Mouse (Mus musculus) MEL (cell line): ENCODE data around the gene Znhit1. TPM values are rescaled to one million over a fixed set of nuclear protein-coding genes. Genes with fewer than 3 reads are reported as not detected.

Experiments used
- DNase-seq: peaks from one replicate; pipeline ENCODE4 v3.0.0; 2011; ENCODE audit warnings: low read depth, low spot score
- H3K27ac ChIP-seq: 2 replicates; pipeline ENCODE4 v1.5.1; 2012; ENCODE audit warnings: low read depth, mild to moderate bottlenecking, control low read depth, low read length, moderate library complexity; ENCODE audit not compliant: control insufficient read depth
- H3K27me3 ChIP-seq, 2 experiments: fragments of 150-350 bp in 1 of 2; sonication (generic) in 1 of 2; 2 replicates each; pipeline ENCODE4 v1.6.1; 2012; ENCODE audit warnings: low read length in 2 of 2, mild to moderate bottlenecking in 2 of 2, improper control_type of control experiment in 1 of 2, moderate library complexity in 1 of 2; ENCODE audit not compliant: insufficient read depth in 2 of 2, control insufficient read depth in 1 of 2
- H3K36me3 ChIP-seq, 2 experiments: 2 replicates each; pipeline ENCODE4 v1.6.1; 2012 to 2014; ENCODE audit warnings: low read length in 2 of 2, improper control_type of control experiment in 1 of 2, inconsistent platforms in 1 of 2, mild to moderate bottlenecking in 1 of 2; ENCODE audit not compliant: insufficient read depth in 2 of 2, control insufficient read depth in 1 of 2
- H3K4me1 ChIP-seq, 2 experiments: fragments of 150-350 bp in 1 of 2; sonication (generic) in 1 of 2; 2 replicates each; pipeline ENCODE4 v1.6.1; 2012; ENCODE audit warnings: low read length in 2 of 2, improper control_type of control experiment in 1 of 2, mild to moderate bottlenecking in 1 of 2; ENCODE audit not compliant: insufficient read depth in 2 of 2, control insufficient read depth in 1 of 2
- H3K4me3 ChIP-seq, 2 experiments: fragments of 150-350 bp in 1 of 2; sonication (generic) in 1 of 2; 2 replicates each; pipeline ENCODE4 v1.5.1; 2012; ENCODE audit warnings: low read depth in 2 of 2, low read length in 2 of 2, mild to moderate bottlenecking in 2 of 2, moderate library complexity in 2 of 2, control low read depth in 1 of 2, improper control_type of control experiment in 1 of 2; ENCODE audit not compliant: control insufficient read depth in 1 of 2, insufficient read depth in 1 of 2
- H3K79me2 ChIP-seq: 2 replicates; pipeline ENCODE4 v1.6.1; 2012; ENCODE audit warnings: mild to moderate bottlenecking, low read length, moderate library complexity; ENCODE audit not compliant: control insufficient read depth, poor library complexity, insufficient read depth
- H3K9ac ChIP-seq: 2 replicates; pipeline ENCODE4 v1.6.1; 2012; ENCODE audit warnings: low read depth, mild to moderate bottlenecking, control low read depth, low read length, moderate library complexity; ENCODE audit not compliant: control insufficient read depth, poor library complexity, severe bottlenecking
- H3K9me3 ChIP-seq: fragments of 150-350 bp; sonication (generic); replicated peaks from 2 replicates; pipeline ENCODE4 v1.6.1; 2012; ENCODE audit warnings: mild to moderate bottlenecking, low read length, improper control_type of control experiment, moderate library complexity; ENCODE audit not compliant: insufficient read depth
- BHLHE40 ChIP-seq: IDR thresholded peaks from 2 replicates; pipeline ENCODE4 v1.6.1; 2012; ENCODE audit warnings: low read depth, mild to moderate bottlenecking, inconsistent platforms, low read length, improper control_type of control experiment, borderline replicate concordance
- CHD1 ChIP-seq: IDR thresholded peaks from 2 replicates; pipeline ENCODE4 v1.6.1; 2012; ENCODE audit warnings: low read depth, mild to moderate bottlenecking, inconsistent platforms, low read length, improper control_type of control experiment
- CTCF ChIP-seq, 3 experiments: IDR thresholded peaks in 2 of 3; conservative IDR thresholded peaks in 1 of 3; 2 replicates each; pipeline ENCODE4 v1.5.1; 2011 to 2012; ENCODE audit warnings: low read length in 3 of 3, low read depth in 2 of 3, mild to moderate bottlenecking in 2 of 3, improper control_type of control experiment in 1 of 3, inconsistent platforms in 1 of 3, mixed read lengths in 1 of 3, moderate library complexity in 1 of 3; ENCODE audit not compliant: control insufficient read depth in 1 of 3, insufficient read depth in 1 of 3, poor library complexity in 1 of 3, severe bottlenecking in 1 of 3
- E2F4 ChIP-seq: IDR thresholded peaks from 2 replicates; pipeline ENCODE4 v1.6.1; 2011; ENCODE audit warnings: low read depth, low read length, improper control_type of control experiment, borderline replicate concordance
- ELF1 ChIP-seq: IDR thresholded peaks from 2 replicates; pipeline ENCODE4 v1.6.1; 2014; ENCODE audit warnings: low read depth, mild to moderate bottlenecking, inconsistent platforms, low read length, improper control_type of control experiment, moderate library complexity
- ETS1 ChIP-seq: IDR thresholded peaks from 2 replicates; pipeline ENCODE4 v1.6.1; 2012; ENCODE audit warnings: low read depth, mild to moderate bottlenecking, inconsistent platforms, low read length, improper control_type of control experiment, moderate library complexity
- GABPA ChIP-seq: IDR thresholded peaks from 2 replicates; pipeline ENCODE4 v1.6.1; 2012; ENCODE audit warnings: low read depth, mild to moderate bottlenecking, inconsistent platforms, low read length, improper control_type of control experiment, moderate library complexity
- GATA1 ChIP-seq: IDR thresholded peaks from 2 replicates; pipeline ENCODE4 v1.6.1; 2011; ENCODE audit warnings: low read depth, low read length, improper control_type of control experiment
- MAFK ChIP-seq: IDR thresholded peaks from 2 replicates; pipeline ENCODE4 v1.6.1; 2011; ENCODE audit warnings: low read depth, mild to moderate bottlenecking, low read length, improper control_type of control experiment, borderline replicate concordance
- MEF2A ChIP-seq: IDR thresholded peaks from 2 replicates; pipeline ENCODE4 v1.6.1; 2014; ENCODE audit warnings: low read depth, mild to moderate bottlenecking, inconsistent platforms, low read length, improper control_type of control experiment; ENCODE audit not compliant: poor library complexity, insufficient replicate concordance, severe bottlenecking; ENCODE audit errors: extremely low read depth
- MXI1 ChIP-seq: IDR thresholded peaks from 2 replicates; pipeline ENCODE4 v1.6.1; 2011; ENCODE audit warnings: mild to moderate bottlenecking, low read depth, low read length, improper control_type of control experiment
- MYC ChIP-seq: IDR thresholded peaks from 2 replicates; pipeline ENCODE4 v1.6.1; 2011; ENCODE audit warnings: low read depth, mild to moderate bottlenecking, low read length, improper control_type of control experiment, moderate library complexity
- POLR2AphosphoS2 ChIP-seq: IDR thresholded peaks from 2 replicates; pipeline ENCODE4 v1.6.1; 2011; ENCODE audit warnings: low read length, improper control_type of control experiment
- POLR2AphosphoS5 ChIP-seq: IDR thresholded peaks from 2 replicates; pipeline ENCODE4 v1.6.1; 2012; ENCODE audit warnings: low read depth, borderline replicate concordance, mild to moderate bottlenecking, inconsistent platforms, low read length, moderate library complexity, mixed read lengths
- RCOR1 ChIP-seq: IDR thresholded peaks from 2 replicates; pipeline ENCODE4 v1.6.1; 2012; ENCODE audit warnings: low read depth, mild to moderate bottlenecking, inconsistent platforms, low read length, improper control_type of control experiment
- TAL1 ChIP-seq: IDR thresholded peaks from 2 replicates; pipeline ENCODE4 v1.6.1; 2012; ENCODE audit warnings: mild to moderate bottlenecking, inconsistent platforms, low read length, moderate library complexity, mixed read lengths
- TCF12 ChIP-seq: IDR thresholded peaks from 2 replicates; pipeline ENCODE4 v1.6.1; 2014; ENCODE audit warnings: low read depth, mild to moderate bottlenecking, inconsistent platforms, low read length, improper control_type of control experiment, moderate library complexity
- UBTF ChIP-seq: IDR thresholded peaks from 2 replicates; pipeline ENCODE4 v1.6.1; 2012; ENCODE audit warnings: low read depth, mild to moderate bottlenecking, inconsistent platforms, low read length, improper control_type of control experiment, moderate library complexity, borderline replicate concordance; ENCODE audit not compliant: insufficient read depth
- USF1 ChIP-seq: IDR thresholded peaks from 2 replicates; pipeline ENCODE4 v1.6.1; 2014; ENCODE audit warnings: low read depth, mild to moderate bottlenecking, inconsistent platforms, low read length, improper control_type of control experiment, moderate library complexity
- USF2 ChIP-seq, 2 experiments: IDR thresholded peaks; 2 replicates each; pipeline ENCODE4 v1.6.1; 2011 to 2012; ENCODE audit warnings: improper control_type of control experiment in 2 of 2, low read length in 2 of 2, borderline replicate concordance in 1 of 2, inconsistent platforms in 1 of 2, low read depth in 1 of 2, mild to moderate bottlenecking in 1 of 2; ENCODE audit not compliant: insufficient read depth in 1 of 2
- ZKSCAN1 ChIP-seq: IDR thresholded peaks from 2 replicates; pipeline ENCODE4 v1.6.1; 2012; ENCODE audit warnings: low read depth, mild to moderate bottlenecking, inconsistent platforms, low read length, improper control_type of control experiment, moderate library complexity
- ZMIZ1 ChIP-seq: IDR thresholded peaks from 2 replicates; pipeline ENCODE4 v1.6.1; 2012; ENCODE audit warnings: low read depth, mild to moderate bottlenecking, inconsistent platforms, low read length, improper control_type of control experiment, moderate library complexity
- ZNF384 ChIP-seq: IDR thresholded peaks from 2 replicates; pipeline ENCODE4 v1.6.1; 2012; ENCODE audit warnings: low read depth, mild to moderate bottlenecking, inconsistent platforms, low read length, improper control_type of control experiment
- polyA plus RNA-seq, 2 experiments: library from polyadenylated mRNA; stranded (reverse) in 1 of 2; unstranded in 1 of 2; fragments of >175 nt in 1 of 2; fragments of >200 nt in 1 of 2; gene quantifications; 2 replicates each; pipeline versions ENCODE4 v1.2.1 to v1.2.4; 2012; ENCODE audit warnings: low replicate concordance in 2 of 2, low read depth in 1 of 2; ENCODE audit not compliant: insufficient read length in 2 of 2, insufficient read depth in 1 of 2, missing spikeins in 1 of 2
- total RNA-seq: library from RNA; depleted of rRNA; stranded (reverse); fragments of 300-350 nt; gene quantifications from 2 replicates; pipeline ENCODE4 v1.2.3, GENCODE M21; 2012

The Znhit1 gene
- total and polyA plus RNA-seq, 3 experiments: 56.6 to 123 TPM; not detected in 1

DNA sequence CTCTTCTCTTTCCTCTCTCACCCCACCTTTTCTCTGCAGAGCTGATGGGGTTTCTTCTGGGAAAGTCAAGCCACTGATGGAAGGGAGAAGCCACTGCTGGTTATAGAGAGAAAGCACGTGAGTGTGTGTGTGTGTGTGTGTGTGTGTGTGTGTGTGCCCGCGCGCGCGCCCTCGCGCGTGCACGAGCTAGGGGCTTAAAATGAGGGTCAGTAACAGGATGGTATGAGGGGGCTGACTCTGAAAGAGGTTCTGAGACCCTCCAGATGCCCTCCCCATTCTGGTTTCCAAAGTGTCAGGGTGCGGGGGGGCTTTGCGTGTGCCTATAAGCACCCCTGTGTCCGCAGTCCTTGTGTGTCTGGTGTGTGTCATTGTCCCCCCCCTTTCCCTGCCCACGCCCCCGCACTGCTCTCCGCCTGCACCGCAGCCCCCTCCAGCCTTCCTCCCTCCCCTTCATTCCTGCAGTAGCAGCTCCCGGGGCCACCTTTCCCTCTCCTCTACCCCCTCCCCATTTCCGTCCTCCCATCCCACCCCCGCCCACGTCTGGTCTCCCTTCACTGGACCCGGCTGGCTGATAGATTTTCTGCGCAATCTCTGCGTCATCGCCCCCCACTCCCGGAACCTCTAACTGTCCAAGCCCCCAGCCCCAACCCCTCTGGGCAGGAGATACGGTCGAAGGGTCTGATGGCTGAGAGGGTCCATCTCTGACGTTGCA, 40.9 kb upstream of the Znhit1 start:
- H3K27me3 ChIP-seq: peaks cover 0 to 3% of the 10 kb centered on the region in 2 experiments; a peak in 2 of 4 replicates
- peaks cover 3 to 13% of the 10 kb centered on the region in 2 experiments; a peak in 2 of 4 replicates for H3K4me1 ChIP-seq
- H3K27ac ChIP-seq: no peak overlapping the region
- H3K9ac ChIP-seq: no peak overlapping the region
- no peaks in the 10 kb centered on the region for H3K9me3 ChIP-seq
- TF ChIP-seq TAL1: no peak
- no peak for TF ChIP-seq RCOR1
- no peak for TF ChIP-seq POLR2AphosphoS2
- TF ChIP-seq UBTF: no peak
- TF ChIP-seq CTCF (IDR thresholded peaks at IDR 0.05 in 2 of 3, conservative IDR thresholded peaks at IDR 0.05 in 1 of 3; ENCODE audit: control insufficient read depth in 1 of 3, insufficient read depth in 1 of 3, low read depth in 2 of 3, low read length in 3 of 3, poor library complexity in 1 of 3, severe bottlenecking in 1 of 3): no peak
- TF ChIP-seq GABPA: no peak
- no peak for TF ChIP-seq USF1
- no peak for TF ChIP-seq POLR2AphosphoS5
- H3K79me2 ChIP-seq: no peaks in the 10 kb centered on the region; the same call in 1 of the 2 replicates
- H3K4me3 ChIP-seq: no peak overlapping the region
- peaks cover 0 to 6% of the 10 kb centered on the region in 2 experiments; a peak in 2 of 4 replicates for H3K36me3 ChIP-seq
- no peak for DNase-seq

DNA sequence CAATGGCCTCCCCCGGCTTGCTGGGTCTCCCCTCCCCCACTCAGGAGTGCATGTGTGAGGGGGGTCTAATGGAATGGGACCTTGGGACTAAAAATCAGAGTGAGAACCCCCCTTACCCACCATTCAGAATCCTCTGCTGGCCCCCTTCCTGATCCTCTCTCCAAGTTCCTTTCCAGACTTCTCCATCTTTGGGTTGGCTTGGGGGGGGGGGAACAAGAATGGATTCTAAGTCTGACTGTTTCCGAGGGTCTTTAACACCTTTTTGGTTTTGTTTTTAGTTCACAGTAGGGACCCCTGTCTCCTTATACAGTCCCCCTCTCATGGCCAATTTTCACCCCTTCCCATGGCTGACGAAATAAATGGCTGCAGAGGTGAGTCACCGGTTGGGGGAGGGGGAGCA, 38.3 kb upstream of the Znhit1 start, which contains the start of gene Vgf:
TSS of gene Vgf (plus strand) at position 301 of the 400 bp plus-strand sequence.
- H3K4me1 ChIP-seq: peaks cover 0 to 8% of the 10 kb centered on the region in 2 experiments; a peak in 2 of 4 replicates
- H3K79me2 ChIP-seq: no peaks in the 10 kb centered on the region
- H3K9me3 ChIP-seq: no peaks in the 10 kb centered on the region
- no peak within 1 kb of the TSS for H3K27ac ChIP-seq
- H3K36me3 ChIP-seq: peaks cover 0 to 4% of the 10 kb centered on the region in 2 experiments; a peak in 2 of 4 replicates
- peak within 1 kb of the TSS; percentile 57 for H3K9ac ChIP-seq
- H3K27me3 ChIP-seq: peaks cover 0 to 3% of the 10 kb centered on the region in 2 experiments; a peak in 3 of 4 replicates
- DNase-seq: no peak
- TF ChIP-seq BHLHE40 (no peak), ZNF384 (no peak), MYC (no peak), MAFK (no peak), ZMIZ1 (no peak), TCF12 (no peak), ELF1 (no peak), CTCF (IDR thresholded peaks at IDR 0.05 in 2 of 3, conservative IDR thresholded peaks at IDR 0.05 in 1 of 3; ENCODE audit: control insufficient read depth in 1 of 3, insufficient read depth in 1 of 3, low read depth in 2 of 3, low read length in 3 of 3, poor library complexity in 1 of 3, severe bottlenecking in 1 of 3) (no peak), ETS1 (no peak), RCOR1 (no peak), MXI1 (no peak), CHD1 (no peak), GATA1 (no peak), GABPA (no peak), USF2 (IDR thresholded peaks at IDR 0.05; ENCODE audit: borderline replicate concordance in 1 of 2, insufficient read depth in 1 of 2, low read depth in 1 of 2, low read length in 2 of 2) (no peak), ZKSCAN1 (no peak), MEF2A (no peak), E2F4 (no peak)
- H3K4me3 ChIP-seq: peak within 1 kb of the TSS; percentile 50 to 54
